Mouse (Mus musculus) effector memory CD4-positive, alpha-beta T cell, adult 5 months (primary cell): Measurements from ENCODE around the gene Upk2. TPM values are rescaled to one million over a fixed set of nuclear protein-coding genes. Genes with fewer than 3 reads are reported as not detected.

Experiments
- polyA plus RNA-seq: library from polyadenylated mRNA; unstranded; fragments of 100-300 nt; shearing (Covaris generic); gene quantifications from one replicate; pipeline ENCODE4 v1.2.1, GENCODE M21; 2017

Gene Upk2
- not detected for polyA plus RNA-seq

GRCm38 (mm10) chr9:44454891-44455220 is at the start of gene Upk2:
TSS of gene Upk2 (minus strand) at chr9:44454976.

DNA sequence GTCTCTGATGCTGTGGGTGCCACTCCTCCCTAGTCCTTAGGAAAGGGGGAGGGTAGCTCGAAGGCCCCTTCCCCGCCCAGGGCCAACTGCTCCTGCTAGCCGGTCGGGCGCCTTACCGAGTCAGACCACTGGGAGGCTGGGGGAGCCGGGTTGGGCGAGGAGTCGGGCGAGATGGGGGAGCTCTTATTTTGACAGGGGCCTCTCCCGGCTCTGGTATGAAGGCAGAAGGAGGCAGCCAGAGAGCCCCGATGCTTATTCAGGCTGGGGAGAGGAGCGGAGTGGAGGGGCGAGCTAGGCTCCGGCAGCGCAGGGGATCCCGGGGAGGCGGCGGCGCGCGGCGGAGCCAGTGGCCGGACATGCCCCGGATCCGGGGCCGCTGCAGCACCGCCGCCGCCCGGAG is 27.8 kb upstream of the Upk2 start, which contains the start of gene Bcl9l:
Gene Bcl9l (plus strand): TSS at position 274 of the 400 bp plus-strand sequence.

DNA sequence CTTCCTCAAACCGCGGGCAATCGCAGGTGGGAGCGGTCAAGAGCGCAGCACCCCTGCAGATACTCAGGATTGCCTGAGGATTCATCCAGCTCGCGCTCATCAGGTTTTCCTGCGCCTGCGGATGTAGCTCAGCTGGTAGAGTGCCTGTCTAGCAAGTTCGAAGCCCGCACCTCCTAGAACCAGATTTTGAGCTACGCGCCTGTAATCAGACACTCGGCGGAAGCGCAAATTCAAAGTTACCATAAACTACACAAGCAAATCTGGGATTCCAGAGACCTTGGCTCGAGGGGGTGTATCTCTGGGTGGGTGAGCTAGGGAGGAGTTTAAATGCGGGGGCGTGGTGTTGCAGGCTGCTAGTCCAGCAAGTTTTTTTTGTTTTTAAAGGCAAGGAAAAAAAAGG is 13.8 kb downstream of the Upk2 start, which contains the start of gene Foxr1:
Gene Foxr1 (minus strand): TSS at position 176 of the 400 bp plus-strand sequence.

GRCm38 (mm10) chr9:44418519-44419385 is 36.0 kb downstream of the Upk2 start, which contains the start of gene Ccdc84:
TSS of gene Ccdc84 (minus strand) at chr9:44418569.

GRCm38 (mm10) chr9:44406906-44407751 is 47.6 kb downstream of the Upk2 start, which contains the start of the genes Rps25 and Trappc4:
TSS of gene Rps25 (plus strand) at chr9:44407139.
TSS of gene Trappc4 (minus strand) at chr9:44407600.

Other genes starting within 250 kb of the Upk2 start
- 41.9 TPM for gene Cbl, start 220.9 kb downstream of the Upk2 start, polyA plus RNA-seq
- not detected for gene Ccdc153, start 214.3 kb downstream of the Upk2 start, polyA plus RNA-seq
- 0.29 TPM for gene Pdzd3, start 203.5 kb downstream of the Upk2 start, polyA plus RNA-seq
- gene Nlrx1, start 186.4 kb downstream of the Upk2 start, polyA plus RNA-seq: 5.8 TPM
- gene Abcg4, start 166.4 kb downstream of the Upk2 start, polyA plus RNA-seq: not detected
- gene Hinfp, start 149.3 kb downstream of the Upk2 start, polyA plus RNA-seq: 41.8 TPM
- 17.8 TPM for gene C2cd2l, start 134.7 kb downstream of the Upk2 start, polyA plus RNA-seq
- gene Dpagt1, start 129.0 kb downstream of the Upk2 start, polyA plus RNA-seq: 10.2 TPM
- 51.5 TPM for gene H2afx, start 120.3 kb downstream of the Upk2 start, polyA plus RNA-seq
- gene Hmbs, start 110.7 kb downstream of the Upk2 start, polyA plus RNA-seq: 16.5 TPM
- gene Vps11, start 93.3 kb downstream of the Upk2 start, polyA plus RNA-seq: 60.2 TPM
- gene Hyou1, start 75.5 kb downstream of the Upk2 start, polyA plus RNA-seq: 16.7 TPM
- 12.4 TPM for gene Slc37a4, start 58.1 kb downstream of the Upk2 start, polyA plus RNA-seq
- gene Rps25, start 47.8 kb downstream of the Upk2 start, polyA plus RNA-seq: 1,991 TPM
- 84.5 TPM for gene Trappc4, start 47.4 kb downstream of the Upk2 start, polyA plus RNA-seq
- 44.7 TPM for gene Ccdc84, start 36.4 kb downstream of the Upk2 start, polyA plus RNA-seq
- gene Foxr1, start 13.8 kb downstream of the Upk2 start, polyA plus RNA-seq: 0.64 TPM
- 22.4 TPM for gene Bcl9l, start 27.8 kb upstream of the Upk2 start, polyA plus RNA-seq
- 125 TPM for gene Cxcr5, start 106.9 kb upstream of the Upk2 start, polyA plus RNA-seq
- gene Ddx6, start 149.9 kb upstream of the Upk2 start, polyA plus RNA-seq: 71.9 TPM
- gene Treh, start 218.3 kb upstream of the Upk2 start, polyA plus RNA-seq: not detected